Mouse (Mus musculus) megakaryocyte, embryonic 14.5 days (primary cell): ENCODE measurements at regions not wholly inside any gene's neighbourhood (a gene's known extent, or its start where the extent isn't known, plus 50 kb on each side); places are given as distances from the start of the nearest gene placed in this dataset.
"Not testable (repeated sequence)": the region's sequence is repeated elsewhere in the genome, so short reads cannot be mapped to it uniquely, and the experiment has no call there.

Experiments
- FLI1 ChIP-seq: IDR thresholded peaks from 2 replicates; pipeline ENCODE4 v1.6.1; 2012; ENCODE audit warnings: low read length, inconsistent platforms, mixed read lengths
- GATA1 ChIP-seq: IDR thresholded peaks from 3 replicates; pipeline ENCODE4 v1.6.1; 2012; ENCODE audit warnings: mixed read lengths, low read length, inconsistent platforms, borderline replicate concordance

DNA sequence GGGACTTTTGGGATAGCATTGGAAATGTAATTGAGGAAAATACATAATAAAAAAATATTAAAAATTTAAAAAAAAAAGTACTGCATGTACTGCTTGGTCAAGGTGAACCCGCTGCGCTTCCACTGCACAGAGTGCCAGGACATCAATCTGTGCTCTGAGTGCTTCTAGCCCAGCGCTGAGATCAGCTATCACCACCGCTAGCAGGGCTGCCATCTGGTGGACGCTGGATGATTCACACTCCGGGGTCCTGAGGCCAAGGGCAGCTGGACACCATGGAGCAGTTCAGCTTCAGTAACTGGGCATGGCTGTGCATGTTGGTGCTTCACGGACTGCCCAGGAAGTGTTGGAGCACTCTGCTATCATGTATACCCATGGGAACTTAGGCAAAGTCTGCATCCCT, 102.1 kb upstream of the Syn3 start:
- not testable (repeated sequence) for TF ChIP-seq FLI1, GATA1
